Comparison of ENCODE assay signal across 8 mouse cellular contexts in the genomic region with DNA sequence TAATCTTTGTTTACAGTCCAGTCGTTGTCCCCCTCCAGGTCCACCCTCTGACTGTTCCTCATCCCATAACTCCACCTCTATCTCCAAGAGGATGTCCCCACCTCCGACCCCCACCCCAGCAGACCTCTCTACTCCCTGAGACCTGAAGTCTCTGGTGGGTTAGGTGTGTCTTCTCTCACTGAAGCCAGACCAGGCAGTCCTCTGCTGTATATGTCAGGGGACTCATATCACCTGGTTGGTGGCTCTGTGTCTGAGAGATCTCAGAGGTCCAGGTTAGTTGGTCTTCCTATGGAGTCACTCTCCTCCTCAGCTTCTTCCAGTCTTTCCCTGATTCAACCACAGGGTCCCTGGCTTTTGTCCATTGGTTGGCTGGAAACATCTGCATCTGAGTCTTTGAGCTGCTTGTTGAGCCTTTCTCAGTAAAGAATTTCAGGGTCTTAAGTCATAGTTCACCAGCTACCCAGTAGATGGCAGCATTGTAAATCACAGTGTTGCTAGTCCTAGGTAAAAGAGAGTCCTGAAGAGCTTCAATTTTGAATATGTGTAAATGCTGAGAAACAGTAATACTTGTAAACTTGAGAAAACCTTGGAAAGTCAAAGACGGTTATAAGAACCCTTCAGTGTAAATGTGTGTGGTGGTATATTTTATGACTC.
DNase-seq lines count a peak whose midpoint lies in the region; ATAC-seq lines count a peak whose summit lies in the region.

No protein-coding gene starts in this region.

- DNase-seq in layer of hippocampus, adult 11-12 months (ENCODE audit: low spot score), result peak; percentile 44
- DNase-seq in layer of hippocampus, postnatal 14 days (ENCODE audit: low spot score in 2 of 2), result no peak
- peak; percentile 53 for DNase-seq in R1 (ENCODE audit: low read depth, low spot score)
- peak; percentile 34 for DNase-seq in embryo, embryonic 11.5 days (ENCODE audit: low read depth, low spot score)
- DNase-seq in lung, postnatal 10 days, result peak; percentile 46
- no peak for DNase-seq in urinary bladder, adult 18-20 months (ENCODE audit: low spot score in 2 of 2)
- no peak for DNase-seq in heart, adult 9 months (ENCODE audit: low spot score in 2 of 2)

- no peak for ATAC-seq in erythroid progenitor cell, adult 5-6 weeks (replicated peaks; ENCODE audit: low FRiP score, poor library complexity, severe bottlenecking)

Comparison
In these comparisons a context has a peak if more than half of its experiments do, and no peak if none do; other contexts are left out.
1. DNase-seq: peak in layer of hippocampus, adult 11-12 months (single experiment), R1 (single experiment), embryo, embryonic 11.5 days (single experiment) and lung, postnatal 10 days (single experiment); none in layer of hippocampus, postnatal 14 days (0 of 2), urinary bladder, adult 18-20 months (0 of 2) and heart, adult 9 months (0 of 2).